Mouse (Mus musculus): ENCODE results near the gene Hk3. TPM values are rescaled to one million over a fixed set of nuclear protein-coding genes. Genes with fewer than 3 reads are reported as not detected.
A peak's percentile ranks its signal among the peaks of the same experiment; 100 is the strongest.

Hk3 gene
- polyA plus RNA-seq, 1 experiment from 2014 or later = 0.80 TPM

- 90% methylated on average over 4 of the region's 4 CpGs for WGBS
- ATAC-seq (no peak), DNase-seq (ENCODE audit: low spot score) (no peak)
- Histone ChIP-seq H3K27ac (ENCODE audit: low read depth, low read length) (no peak overlapping the region), H3K9me3 (replicated peaks; ENCODE audit: control insufficient read depth, low read length) (no peaks in the 10 kb centered on the region), H3K9ac (ENCODE audit: low read length) (no peak overlapping the region), H3K4me1 (ENCODE audit: control insufficient read depth, insufficient read depth, low read length) (no peaks in the 10 kb centered on the region), H3K27me3 (replicated peaks; ENCODE audit: control insufficient read depth, insufficient read depth, low read length) (no peaks in the 10 kb centered on the region), H3K4me2 (ENCODE audit: low read length) (no peak overlapping the region), H3K4me3 (ENCODE audit: low read depth, low read length) (no peak overlapping the region), H3K36me3 (ENCODE audit: control insufficient read depth, insufficient read depth, low read length) (no peaks in the 10 kb centered on the region)
Observed at GRCm38 (mm10) chr13:55020051-55020450, 1.1 kb downstream of the Hk3 start.

- Histone ChIP-seq H3K27me3 (replicated peaks; ENCODE audit: control insufficient read depth, insufficient read depth, low read length) (no peaks in the 10 kb centered on the region), H3K27ac (ENCODE audit: low read depth, low read length) (no peak overlapping the region), H3K4me1 (ENCODE audit: control insufficient read depth, insufficient read depth, low read length) (no peaks in the 10 kb centered on the region), H3K4me3 (ENCODE audit: low read depth, low read length) (no peak overlapping the region), H3K9ac (ENCODE audit: low read length) (no peak overlapping the region), H3K9me3 (replicated peaks; ENCODE audit: control insufficient read depth, low read length) (no peaks in the 10 kb centered on the region), H3K4me2 (ENCODE audit: low read length) (no peak overlapping the region), H3K36me3 (ENCODE audit: control insufficient read depth, insufficient read depth, low read length) (no peaks in the 10 kb centered on the region)
- 80% methylated on average over 3 of the region's 3 CpGs for WGBS
- no peak for ATAC-seq
- DNase-seq (ENCODE audit: low spot score) = no peak
Observed at GRCm38 (mm10) chr13:55019181-55019580, 2.0 kb downstream of the Hk3 start.

GRCm38 (mm10) chr13:55018700-55019099 is 2.5 kb downstream of the Hk3 start:
- DNase-seq (ENCODE audit: low spot score) (no peak), ATAC-seq (no peak)
- H3K36me3 ChIP-seq (ENCODE audit: control insufficient read depth, insufficient read depth, low read length) = no peaks in the 10 kb centered on the region
- H3K9ac ChIP-seq (ENCODE audit: low read length) = no peak overlapping the region
- 88% methylated on average over 9 of the region's 9 CpGs for WGBS
- H3K27ac ChIP-seq (ENCODE audit: low read depth, low read length) = no peak overlapping the region
- H3K9me3 ChIP-seq (replicated peaks; ENCODE audit: control insufficient read depth, low read length) = no peaks in the 10 kb centered on the region
- no peak overlapping the region for H3K4me2 ChIP-seq (ENCODE audit: low read length)
- H3K27me3 ChIP-seq (replicated peaks; ENCODE audit: control insufficient read depth, insufficient read depth, low read length) = no peaks in the 10 kb centered on the region
- H3K4me3 ChIP-seq (ENCODE audit: low read depth, low read length) = no peak overlapping the region
- H3K4me1 ChIP-seq (ENCODE audit: control insufficient read depth, insufficient read depth, low read length) = no peaks in the 10 kb centered on the region

- WGBS = 78% methylated on average over 8 of the region's 8 CpGs
- no peaks in the 10 kb centered on the region for H3K4me1 ChIP-seq (ENCODE audit: control insufficient read depth, insufficient read depth, low read length)
- H3K9me3 ChIP-seq (replicated peaks; ENCODE audit: control insufficient read depth, low read length) = no peaks in the 10 kb centered on the region
- H3K9ac ChIP-seq (ENCODE audit: low read length) = no peak overlapping the region
- ATAC-seq (no peak), DNase-seq (ENCODE audit: low spot score) (no peak)
- H3K27me3 ChIP-seq (replicated peaks; ENCODE audit: control insufficient read depth, insufficient read depth, low read length) = no peaks in the 10 kb centered on the region
- H3K4me3 ChIP-seq (ENCODE audit: low read depth, low read length) = no peak overlapping the region
- no peak overlapping the region for H3K27ac ChIP-seq (ENCODE audit: low read depth, low read length)
- no peak overlapping the region for H3K4me2 ChIP-seq (ENCODE audit: low read length)
- no peaks in the 10 kb centered on the region for H3K36me3 ChIP-seq (ENCODE audit: control insufficient read depth, insufficient read depth, low read length)
Observed at GRCm38 (mm10) chr13:55017898-55018599, 3.1 kb downstream of the Hk3 start.

- no peak for DNase-seq (ENCODE audit: low spot score)
- 90% methylated on average over 12 of the region's 12 CpGs for WGBS
- H3K4me1 ChIP-seq (ENCODE audit: control insufficient read depth, insufficient read depth, low read length) = no peaks in the 10 kb centered on the region
- no peak for ATAC-seq
- no peak overlapping the region for H3K27ac ChIP-seq (ENCODE audit: low read depth, low read length)
- no peaks in the 10 kb centered on the region for H3K9me3 ChIP-seq (replicated peaks; ENCODE audit: control insufficient read depth, low read length)
- no peak overlapping the region for H3K4me3 ChIP-seq (ENCODE audit: low read depth, low read length)
- no peak overlapping the region for H3K4me2 ChIP-seq (ENCODE audit: low read length)
- H3K9ac ChIP-seq (ENCODE audit: low read length) = no peak overlapping the region
- H3K27me3 ChIP-seq (replicated peaks; ENCODE audit: control insufficient read depth, insufficient read depth, low read length) = no peaks in the 10 kb centered on the region
- H3K36me3 ChIP-seq (ENCODE audit: control insufficient read depth, insufficient read depth, low read length) = no peaks in the 10 kb centered on the region
Observed at GRCm38 (mm10) chr13:55017154-55017897, 3.9 kb downstream of the Hk3 start.

GRCm38 (mm10) chr13:55014451-55014850 is 6.7 kb downstream of the Hk3 start:
- Histone ChIP-seq H3K4me1 (ENCODE audit: control insufficient read depth, insufficient read depth, low read length) (no peaks in the 10 kb centered on the region), H3K27me3 (replicated peaks; ENCODE audit: control insufficient read depth, insufficient read depth, low read length) (no peaks in the 10 kb centered on the region), H3K4me3 (ENCODE audit: low read depth, low read length) (no peak overlapping the region), H3K9ac (ENCODE audit: low read length) (no peak overlapping the region), H3K4me2 (ENCODE audit: low read length) (no peak overlapping the region), H3K9me3 (replicated peaks; ENCODE audit: control insufficient read depth, low read length) (no peaks in the 10 kb centered on the region), H3K36me3 (ENCODE audit: control insufficient read depth, insufficient read depth, low read length) (no peaks in the 10 kb centered on the region), H3K27ac (ENCODE audit: low read depth, low read length) (no peak overlapping the region)
- ATAC-seq (no peak), DNase-seq (ENCODE audit: low spot score) (no peak)
- 70% methylated on average over 9 of the region's 9 CpGs for WGBS

GRCm38 (mm10) chr13:55013702-55014344 is 7.4 kb downstream of the Hk3 start:
- H3K4me3 ChIP-seq (ENCODE audit: low read depth, low read length) = no peak overlapping the region
- H3K4me1 ChIP-seq (ENCODE audit: control insufficient read depth, insufficient read depth, low read length) = 0 out of 2 replicates have a peak, but pooled peaks cover 1% of the 10 kb centered on the region
- DNase-seq (ENCODE audit: low spot score) (peak; percentile 19), ATAC-seq (no peak)
- H3K27ac ChIP-seq (ENCODE audit: low read depth, low read length) = no peak overlapping the region
- H3K36me3 ChIP-seq (ENCODE audit: control insufficient read depth, insufficient read depth, low read length) = no peaks in the 10 kb centered on the region
- H3K9ac ChIP-seq (ENCODE audit: low read length) = no peak overlapping the region
- H3K27me3 ChIP-seq (replicated peaks; ENCODE audit: control insufficient read depth, insufficient read depth, low read length) = no peaks in the 10 kb centered on the region
- WGBS = 28% methylated on average over 9 of the region's 9 CpGs
- H3K9me3 ChIP-seq (replicated peaks; ENCODE audit: control insufficient read depth, low read length) = no peaks in the 10 kb centered on the region
- no peak overlapping the region for H3K4me2 ChIP-seq (ENCODE audit: low read length)

- H3K27me3 ChIP-seq (replicated peaks; ENCODE audit: control insufficient read depth, insufficient read depth, low read length) = no peaks in the 10 kb centered on the region
Observed at GRCm38 (mm10) chr13:55011981-55012478, 9.2 kb downstream of the Hk3 start.

More at GRCm38 (mm10) chr13:55011981-55012478, 9.2 kb downstream of the Hk3 start:
- Histone ChIP-seq H3K27ac (ENCODE audit: low read depth, low read length) (no peak overlapping the region), H3K9me3 (replicated peaks; ENCODE audit: control insufficient read depth, low read length) (no peaks in the 10 kb centered on the region), H3K4me1 (ENCODE audit: control insufficient read depth, insufficient read depth, low read length) (0 out of 2 replicates have a peak, but pooled peaks cover 7% of the 10 kb centered on the region), H3K4me2 (ENCODE audit: low read length) (0 out of 2 replicates have a peak overlapping the region, but pooled peaks have one; percentile 13), H3K9ac (ENCODE audit: low read length) (no peak overlapping the region), H3K36me3 (ENCODE audit: control insufficient read depth, insufficient read depth, low read length) (no peaks in the 10 kb centered on the region), H3K4me3 (ENCODE audit: low read depth, low read length) (no peak overlapping the region)
- WGBS = 3% methylated on average over 14 of the region's 14 CpGs
- peak; percentile 47 for ATAC-seq
- DNase-seq (ENCODE audit: low spot score) = peak; percentile 37

Data from forebrain, embryonic 14.5 days (tissue).